14 mouse cellular contexts compared by ENCODE assay signal in the genomic region with DNA sequence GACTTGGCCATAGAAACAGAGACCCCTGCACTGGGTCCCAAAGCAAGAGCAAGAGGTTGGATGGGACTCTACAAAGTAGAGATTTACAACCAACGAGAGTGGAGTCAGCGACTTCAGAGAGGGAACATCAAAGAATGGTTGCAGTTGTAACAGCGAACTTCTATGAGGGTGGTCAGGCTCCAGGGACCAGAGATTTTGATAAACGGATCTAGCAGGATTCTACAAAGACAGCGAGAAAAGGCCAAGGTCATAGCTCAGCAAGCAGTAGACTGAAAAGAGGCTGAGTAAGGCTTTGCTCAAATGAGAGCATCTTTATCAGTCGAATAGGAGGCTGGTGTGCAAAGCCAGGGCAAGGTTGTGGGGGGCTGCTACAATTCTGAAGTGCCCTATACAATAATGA.
"Had no signal": no experiment of that assay in that cellular context is flagged by ENCODE, and none has a peak within 500 bp of the region (broad histone marks: within the 10 kb centered on the region; RNA-seq: fewer than 3 reads in every experiment).

No protein-coding gene starts in this region.

- DNase-seq: lung, adult 18-20 months; lung, embryonic 14.5 days; lung, postnatal 10 days; lung, postnatal 4 days; midbrain, embryonic 14.5 days; retina, postnatal 1 day; right cerebral cortex, adult 18-20 months; right cerebral cortex, postnatal 25 days; right cerebral cortex, postnatal 4 days; spleen, adult 18-20 months; thymus, adult 18-20 months; thymus, postnatal 14 days; thymus, postnatal 36 days had no signal

- ATAC-seq: midbrain, embryonic 16.5 days had no signal
